Mouse (Mus musculus) ovary, adult 10 weeks (tissue): ENCODE results near the gene Mrps24. TPM values are rescaled to one million over a fixed set of nuclear protein-coding genes. Genes with fewer than 3 reads are reported as not detected.

Experiments used
- polyA plus RNA-seq: library from polyadenylated mRNA; stranded (reverse); fragments of 350-450 nt; fragmentation: Illumina TruSeq; extraction: RNeasy Lipid Tissue Mini Kit (QIAGEN cat#74804); gene quantifications from one replicate; pipeline ENCODE4 v1.2.3, GENCODE M21; 2014

Gene Mrps24
- polyA plus RNA-seq = 5.3 TPM

GRCm38 (mm10) chr11:5715630-5716105 lies at the start of gene Mrps24:
Gene Mrps24, minus strand, starts transcription at chr11:5715680.

GRCm38 (mm10) chr11:5761820-5762632 lies 46.5 kb upstream of the Mrps24 start, which contains the start of gene Urgcp:
Gene Urgcp, minus strand, starts transcription at chr11:5762376.

Other genes with a start within 250 kb of the Mrps24 start
- gene Xbp1, start 195.0 kb downstream of the Mrps24 start, polyA plus RNA-seq = 139 TPM
- 93.5 TPM for gene Ccdc117, start 173.5 kb downstream of the Mrps24 start, polyA plus RNA-seq
- gene Ankrd36, start 146.0 kb downstream of the Mrps24 start, polyA plus RNA-seq = not detected
- 5.2 TPM for gene Urgcp, start 46.7 kb upstream of the Mrps24 start, polyA plus RNA-seq
- 2.4 TPM for gene Dbnl, start 72.8 kb upstream of the Mrps24 start, polyA plus RNA-seq
- not detected for gene Pgam2, start 88.1 kb upstream of the Mrps24 start, polyA plus RNA-seq
- gene Polm, start 122.3 kb upstream of the Mrps24 start, polyA plus RNA-seq = 0.37 TPM
- 13.1 TPM for gene Aebp1, start 146.3 kb upstream of the Mrps24 start, polyA plus RNA-seq
- 0.46 TPM for gene Pold2, start 162.6 kb upstream of the Mrps24 start, polyA plus RNA-seq
- not detected for gene Myl7, start 183.1 kb upstream of the Mrps24 start, polyA plus RNA-seq
- not detected for gene Gck, start 234.4 kb upstream of the Mrps24 start, polyA plus RNA-seq
- gene Ykt6, start 240.0 kb upstream of the Mrps24 start, polyA plus RNA-seq = 40.7 TPM